Mouse (Mus musculus) ovary, postnatal 10 days (tissue): ENCODE measurements around the gene Olfr955.

Source experiments
- DNase-seq: peaks from one replicate; pipeline ENCODE4 v3.0.0; 2022; ENCODE audit warnings: low spot score

Gene Olfr955

GRCm38 (mm10) chr9:39471844-39472243 is at the start of gene Olfr955:
Gene Olfr955, minus strand, starts transcription at chr9:39471944.
- DNase-seq: no peak

GRCm38 (mm10) chr9:39518595-39518994 is 46.9 kb upstream of the Olfr955 start:
- no peak for DNase-seq

- DNase-seq: no peak
These were observed 43.8 kb upstream of the Olfr955 start, which contains the start of gene Olfr957 for GRCm38 (mm10) chr9:39515531-39515930. Gene Olfr957, minus strand, starts transcription at chr9:39515809.

- DNase-seq: no peak
These were observed 37.7 kb upstream of the Olfr955 start for GRCm38 (mm10) chr9:39509412-39509811.

GRCm38 (mm10) chr9:39508998-39509397 is 37.3 kb upstream of the Olfr955 start:
- peak; percentile 2 for DNase-seq

- no peak for DNase-seq
These were observed 22.2 kb upstream of the Olfr955 start, which contains the start of gene Olfr44 for GRCm38 (mm10) chr9:39493895-39494294. Gene Olfr44, minus strand, starts transcription at chr9:39493995.

- no peak for DNase-seq
These were observed 15.3 kb downstream of the Olfr955 start, which contains the start of gene Olfr954 for GRCm38 (mm10) chr9:39456401-39456800. Gene Olfr954, plus strand, starts transcription at chr9:39456701.

GRCm38 (mm10) chr9:39427048-39427447 is 44.7 kb downstream of the Olfr955 start, which contains the start of gene Olfr952:
Gene Olfr952, minus strand, starts transcription at chr9:39427148.
- no peak for DNase-seq
